Mouse (Mus musculus): ENCODE data around the gene Stx2. TPM values are rescaled to one million over a fixed set of nuclear protein-coding genes. Genes with fewer than 3 reads are reported as not detected.
"Not testable (repeated sequence)": the region's sequence is repeated elsewhere in the genome, so short reads cannot be mapped to it uniquely, and the experiment has no call there.

The Stx2 gene
- polyA plus RNA-seq, 1 experiment from 2014 or later: 20.1 TPM

- not testable (repeated sequence) for H3K4me2 ChIP-seq; H3K4me3 ChIP-seq (replicated peaks); ATAC-seq (ENCODE audit: low FRiP score); H3K9ac ChIP-seq (replicated peaks); H3K36me3 ChIP-seq; H3K27ac ChIP-seq (replicated peaks); H3K27me3 ChIP-seq (replicated peaks); H3K4me1 ChIP-seq; H3K9me3 ChIP-seq (replicated peaks)
- 89% methylated on average over 1 of the region's 1 CpGs for WGBS
Measured at GRCm38 (mm10) chr5:128977466-128977865, 30.9 kb downstream of the Stx2 start.

- ATAC-seq (ENCODE audit: low FRiP score): no peak
- 15% methylated on average over 4 of the region's 4 CpGs for WGBS
- no peak overlapping the region for H3K27ac ChIP-seq (replicated peaks)
Measured at GRCm38 (mm10) chr5:128976266-128976665, 32.1 kb downstream of the Stx2 start.

GRCm38 (mm10) chr5:128971298-128971697 lies 37.1 kb downstream of the Stx2 start:
- H3K27ac ChIP-seq (replicated peaks): no peak overlapping the region
- 13% methylated on average over 14 of the region's 14 CpGs for WGBS

More at GRCm38 (mm10) chr5:128976266-128976665, 32.1 kb downstream of the Stx2 start:
- H3K4me2 ChIP-seq: no peak overlapping the region
- no peaks in the 10 kb centered on the region for H3K9me3 ChIP-seq (replicated peaks)
- H3K36me3 ChIP-seq: no peaks in the 10 kb centered on the region
- no peak overlapping the region for H3K9ac ChIP-seq (replicated peaks)
- no peaks in the 10 kb centered on the region for H3K27me3 ChIP-seq (replicated peaks)
- no peak overlapping the region for H3K4me3 ChIP-seq (replicated peaks)
- 0 out of 2 replicates have a peak, but pooled peaks cover under 1% of the 10 kb centered on the region for H3K4me1 ChIP-seq

GRCm38 (mm10) chr5:128970878-128971277 lies 37.5 kb downstream of the Stx2 start:
- ATAC-seq (ENCODE audit: low FRiP score): no peak
- Histone ChIP-seq H3K9me3 (replicated peaks) (no peaks in the 10 kb centered on the region), H3K27ac (replicated peaks) (no peak overlapping the region), H3K4me2 (peak overlapping the region; percentile 42), H3K4me3 (replicated peaks) (no peak overlapping the region), H3K27me3 (replicated peaks) (no peaks in the 10 kb centered on the region), H3K4me1 (0 out of 2 replicates have a peak, but pooled peaks cover 3% of the 10 kb centered on the region), H3K9ac (replicated peaks) (no peak overlapping the region), H3K36me3 (no peaks in the 10 kb centered on the region)
- WGBS: 76% methylated on average over 10 of the region's 10 CpGs

More at GRCm38 (mm10) chr5:128971298-128971697, 37.1 kb downstream of the Stx2 start:
- ATAC-seq (ENCODE audit: low FRiP score): no peak
- 0 out of 2 replicates have a peak, but pooled peaks cover 3% of the 10 kb centered on the region for H3K4me1 ChIP-seq
- H3K4me2 ChIP-seq: peak overlapping the region; percentile 42
- no peaks in the 10 kb centered on the region for H3K9me3 ChIP-seq (replicated peaks)
- H3K36me3 ChIP-seq: no peaks in the 10 kb centered on the region
- no peak overlapping the region for H3K4me3 ChIP-seq (replicated peaks)
- H3K27me3 ChIP-seq (replicated peaks): no peaks in the 10 kb centered on the region
- H3K9ac ChIP-seq (replicated peaks): no peak overlapping the region

GRCm38 (mm10) chr5:128964353-128964752 lies 44.0 kb downstream of the Stx2 start:
- no peaks in the 10 kb centered on the region for H3K4me1 ChIP-seq
- H3K4me3 ChIP-seq (replicated peaks): no peak overlapping the region
- H3K27me3 ChIP-seq (replicated peaks): no peaks in the 10 kb centered on the region
- H3K4me2 ChIP-seq: no peak overlapping the region
- H3K36me3 ChIP-seq: no peaks in the 10 kb centered on the region
- no peak overlapping the region for H3K9ac ChIP-seq (replicated peaks)
- no peak for ATAC-seq (ENCODE audit: low FRiP score)
- 60% methylated on average over 4 of the region's 4 CpGs for WGBS
- no peaks in the 10 kb centered on the region for H3K9me3 ChIP-seq (replicated peaks)
- no peak overlapping the region for H3K27ac ChIP-seq (replicated peaks)

GRCm38 (mm10) chr5:128958916-128959315 lies 49.5 kb downstream of the Stx2 start:
- Histone ChIP-seq H3K27me3 (replicated peaks) (no peaks in the 10 kb centered on the region), H3K4me1 (peaks cover under 1% of the 10 kb centered on the region; the same call in 1 of the 2 replicates), H3K36me3 (no peaks in the 10 kb centered on the region), H3K4me2 (no peak overlapping the region), H3K27ac (replicated peaks) (no peak overlapping the region), H3K4me3 (replicated peaks) (no peak overlapping the region), H3K9ac (replicated peaks) (no peak overlapping the region), H3K9me3 (replicated peaks) (no peaks in the 10 kb centered on the region)
- no peak for ATAC-seq (ENCODE audit: low FRiP score)
- WGBS: 83% methylated on average over 3 of the region's 3 CpGs

GRCm38 (mm10) chr5:128954371-128954770 lies 54.0 kb downstream of the Stx2 start:
- 92% methylated on average over 5 of the region's 5 CpGs for WGBS
- H3K4me1 ChIP-seq: peaks cover 32% of the 10 kb centered on the region
- ATAC-seq (ENCODE audit: low FRiP score); H3K36me3 ChIP-seq; H3K27ac ChIP-seq (replicated peaks); H3K4me2 ChIP-seq; H3K27me3 ChIP-seq (replicated peaks); H3K9me3 ChIP-seq (replicated peaks); H3K4me3 ChIP-seq (replicated peaks); H3K9ac ChIP-seq (replicated peaks): not testable (repeated sequence)

- peak; percentile 76 for ATAC-seq (ENCODE audit: low FRiP score)
- Histone ChIP-seq H3K27me3 (replicated peaks) (no peaks in the 10 kb centered on the region), H3K27ac (replicated peaks) (peak within 1 kb of the TSS; percentile 93), H3K4me1 (peaks cover 34% of the 10 kb centered on the region), H3K9me3 (replicated peaks) (no peaks in the 10 kb centered on the region), H3K36me3 (no peaks in the 10 kb centered on the region), H3K4me2 (peak within 1 kb of the TSS; percentile 67), H3K9ac (replicated peaks) (peak within 1 kb of the TSS; percentile 77), H3K4me3 (replicated peaks) (peak within 1 kb of the TSS; percentile 67)
- 6% methylated on average over 17 of the region's 17 CpGs for WGBS
Measured at GRCm38 (mm10) chr5:128953278-128954070, 54.9 kb downstream of the Stx2 start, which contains the start of gene Rimbp2. Rimbp2 (minus strand) TSS chr5:128953486.

- Histone ChIP-seq H3K4me1 (peaks cover 34% of the 10 kb centered on the region), H3K27ac (replicated peaks) (peak overlapping the region; percentile 93), H3K9me3 (replicated peaks) (no peaks in the 10 kb centered on the region), H3K4me2 (peak overlapping the region; percentile 67), H3K36me3 (no peaks in the 10 kb centered on the region), H3K4me3 (replicated peaks) (peak overlapping the region; percentile 67), H3K9ac (replicated peaks) (peak overlapping the region; percentile 77), H3K27me3 (replicated peaks) (no peaks in the 10 kb centered on the region)
- ATAC-seq (ENCODE audit: low FRiP score): peak; percentile 84
- WGBS: under 1% methylated on average over 35 of the region's 35 CpGs
Measured at GRCm38 (mm10) chr5:128952291-128953195, 55.8 kb downstream of the Stx2 start.

GRCm38 (mm10) chr5:128951472-128951871 lies 56.9 kb downstream of the Stx2 start:
- Histone ChIP-seq H3K27ac (replicated peaks) (peak overlapping the region; percentile 93), H3K36me3 (no peaks in the 10 kb centered on the region), H3K27me3 (replicated peaks) (no peaks in the 10 kb centered on the region), H3K4me2 (peak overlapping the region; percentile 67), H3K4me3 (replicated peaks) (peak overlapping the region; percentile 67), H3K9me3 (replicated peaks) (no peaks in the 10 kb centered on the region), H3K4me1 (peaks cover 34% of the 10 kb centered on the region), H3K9ac (replicated peaks) (peak overlapping the region; percentile 77)
- WGBS: 51% methylated on average over 4 of the region's 4 CpGs
- no peak for ATAC-seq (ENCODE audit: low FRiP score)

GRCm38 (mm10) chr5:128947093-128947492 lies 61.3 kb downstream of the Stx2 start:
- no peak for ATAC-seq (ENCODE audit: low FRiP score)
- Histone ChIP-seq H3K4me3 (replicated peaks) (no peak overlapping the region), H3K9ac (replicated peaks) (no peak overlapping the region), H3K4me2 (no peak overlapping the region), H3K27ac (replicated peaks) (no peak overlapping the region), H3K9me3 (replicated peaks) (no peaks in the 10 kb centered on the region), H3K36me3 (no peaks in the 10 kb centered on the region), H3K4me1 (peaks cover 26% of the 10 kb centered on the region), H3K27me3 (replicated peaks) (no peaks in the 10 kb centered on the region)
- WGBS: 79% methylated on average over 5 of the region's 5 CpGs
